Mouse (Mus musculus) heart, embryonic 15.5 days (tissue): ENCODE measurements around the gene 1700123O20Rik. TPM values are rescaled to one million over a fixed set of nuclear protein-coding genes. Genes with fewer than 3 reads are reported as not detected.

Source experiments
- ATAC-seq: fragments of 200-750 bp; cut with Nextera tagmentation; replicated peaks from 2 replicates; pipeline ENCODE4 v1.8.0; 2017; ENCODE audit warnings: low read depth, moderate TSS enrichment; ENCODE audit not compliant: insufficient number of reproducible peaks, insufficient read depth, low FRiP score
- H3K27ac ChIP-seq: fragments of 300-500 bp; sonication (generic); 2 replicates; pipeline ENCODE4 v1.5.1; 2015; ENCODE audit warnings: mild to moderate bottlenecking, inconsistent platforms
- H3K27me3 ChIP-seq: fragments of 300-500 bp; sonication (generic); 2 replicates; pipeline ENCODE4 v1.6.1; 2015; ENCODE audit warnings: inconsistent platforms
- H3K36me3 ChIP-seq: fragments of 300-500 bp; sonication (generic); 2 replicates; pipeline ENCODE4 v1.6.1; 2015; ENCODE audit warnings: mild to moderate bottlenecking, inconsistent platforms
- H3K4me1 ChIP-seq: fragments of 300-500 bp; sonication (generic); replicated peaks from 2 replicates; pipeline ENCODE4 v1.6.1; 2015; ENCODE audit warnings: inconsistent platforms
- H3K4me2 ChIP-seq: fragments of 300-500 bp; sonication (generic); 2 replicates; pipeline ENCODE4 v1.6.1; 2015; ENCODE audit warnings: inconsistent platforms, mild to moderate bottlenecking, moderate library complexity
- H3K4me3 ChIP-seq: fragments of 300-500 bp; sonication (generic); 2 replicates; pipeline ENCODE4 v1.5.1; 2015; ENCODE audit warnings: mild to moderate bottlenecking, inconsistent platforms
- H3K9ac ChIP-seq: fragments of 300-500 bp; sonication (generic); 2 replicates; pipeline ENCODE4 v1.6.1; 2015; ENCODE audit warnings: mild to moderate bottlenecking, inconsistent platforms
- H3K9me3 ChIP-seq: fragments of 300-500 bp; sonication (generic); replicated peaks from 2 replicates; pipeline ENCODE4 v1.6.1; 2016; ENCODE audit warnings: inconsistent platforms
- WGBS: fragments of 180-500 bp; shearing (Covaris S2); methylation state at CpG from one replicate; pipeline ENCODE4 v1.1.7; 2015; ENCODE audit warnings: mixed read lengths; 5-methylcytosine and 5-hydroxymethylcytosine counted together
- polyA plus RNA-seq: library from polyadenylated mRNA; unstranded; fragments of >200 nt; fragmentation: Nextera tagmentation; extraction: Ambion mirVana; gene quantifications from 2 replicates; pipeline ENCODE4 v1.2.1, GENCODE M21; 2015

The 1700123O20Rik gene
- polyA plus RNA-seq, 1 experiment from 2014 or later: 40.7 TPM

DNA sequence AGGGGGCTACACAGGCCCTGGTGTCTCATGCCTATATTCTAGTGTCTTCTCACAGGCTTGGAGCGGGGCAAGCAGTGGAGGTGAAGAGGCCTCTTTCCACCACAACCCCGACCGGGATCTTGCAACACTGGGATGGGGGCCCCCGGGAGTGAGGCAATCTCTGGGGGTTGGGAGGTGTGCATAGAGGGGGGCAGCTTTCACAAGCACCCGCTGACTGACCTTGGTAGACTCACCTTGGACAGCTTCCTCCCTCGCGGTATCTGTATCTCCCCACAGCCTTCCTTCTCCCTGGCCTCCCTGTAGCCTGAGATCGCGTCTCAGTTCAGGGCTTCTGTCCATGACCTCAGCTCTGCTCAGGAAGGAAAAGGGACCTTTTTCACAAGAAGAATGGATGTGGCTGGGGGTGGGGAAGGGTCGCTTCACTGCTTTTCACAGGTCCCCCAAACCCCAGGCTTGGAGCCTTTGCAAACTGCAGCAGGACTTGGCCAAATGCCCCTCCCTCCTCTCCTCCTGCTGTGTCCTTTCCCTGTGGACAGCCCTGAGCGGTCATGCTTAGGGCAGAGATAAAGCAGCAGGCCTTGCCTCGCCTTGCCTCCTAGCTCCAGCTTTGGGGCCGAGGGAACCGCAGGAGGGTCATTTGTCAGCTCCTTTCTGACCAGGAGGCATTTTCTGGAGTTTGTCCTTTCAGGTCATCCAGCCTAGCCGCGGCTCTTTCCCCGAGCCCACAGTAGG is 20.7 kb downstream of the 1700123O20Rik start:
- ATAC-seq: no peak
- Histone ChIP-seq H3K4me2 (peak overlapping the region; percentile 17; the same call in 1 of the 2 replicates), H3K9me3 (no peaks in the 10 kb centered on the region), H3K4me3 (no peak overlapping the region), H3K9ac (no peak overlapping the region), H3K4me1 (peaks cover 22% of the 10 kb centered on the region), H3K27ac (peak overlapping the region; percentile 31), H3K36me3 (no peaks in the 10 kb centered on the region), H3K27me3 (no peaks in the 10 kb centered on the region)
- WGBS: 27% methylated on average over 17 of the region's 17 CpGs

GRCm38 (mm10) chr14:54709054-54709453 is 23.0 kb downstream of the 1700123O20Rik start:
- Histone ChIP-seq H3K4me3 (no peak overlapping the region), H3K27me3 (no peaks in the 10 kb centered on the region), H3K36me3 (no peaks in the 10 kb centered on the region), H3K4me2 (no peak overlapping the region), H3K9me3 (no peaks in the 10 kb centered on the region), H3K9ac (no peak overlapping the region), H3K27ac (no peak overlapping the region), H3K4me1 (peaks cover 30% of the 10 kb centered on the region)
- 73% methylated on average over 9 of the region's 9 CpGs for WGBS
- ATAC-seq: no peak

DNA sequence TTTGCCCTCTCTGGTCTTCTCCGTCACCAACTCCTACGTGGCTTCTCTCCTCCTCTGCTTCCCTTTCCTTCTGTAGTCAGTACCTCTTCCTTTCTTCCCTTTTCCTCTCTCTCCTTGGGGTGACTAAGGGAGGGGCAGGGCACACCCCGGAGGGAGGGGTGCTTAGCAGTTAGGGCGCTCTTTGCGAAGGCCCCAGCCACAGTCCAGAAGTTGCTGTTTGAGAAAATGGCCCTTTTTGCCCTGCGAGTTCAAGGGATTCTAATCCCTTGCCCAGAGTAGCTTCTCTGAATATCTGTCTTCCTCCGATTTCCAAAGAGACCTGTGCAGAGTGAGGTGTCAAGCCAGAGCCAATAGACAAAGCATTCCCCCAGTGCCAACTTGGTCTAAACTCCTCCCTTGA is 26.1 kb downstream of the 1700123O20Rik start, which contains the start of gene Cebpe:
Cebpe (minus strand) TSS at position 101 of the 400 bp plus-strand sequence.
- 85% methylated on average over 7 of the region's 7 CpGs for WGBS
- Histone ChIP-seq H3K4me3 (no peak within 1 kb of the TSS), H3K4me1 (peaks cover 23% of the 10 kb centered on the region), H3K36me3 (no peaks in the 10 kb centered on the region), H3K9me3 (no peaks in the 10 kb centered on the region), H3K9ac (no peak within 1 kb of the TSS), H3K27me3 (no peaks in the 10 kb centered on the region), H3K27ac (no peak within 1 kb of the TSS), H3K4me2 (no peak within 1 kb of the TSS)
- no peak for ATAC-seq

- no peaks in the 10 kb centered on the region for H3K27me3 ChIP-seq
- no peak for ATAC-seq
- H3K9me3 ChIP-seq: no peaks in the 10 kb centered on the region
- H3K36me3 ChIP-seq: no peaks in the 10 kb centered on the region
- H3K27ac ChIP-seq: no peak overlapping the region
- H3K4me2 ChIP-seq: no peak overlapping the region
- no peak overlapping the region for H3K9ac ChIP-seq
- no peak overlapping the region for H3K4me3 ChIP-seq
- 62% methylated on average over 8 of the region's 8 CpGs for whole genome bisulfite sequencing
- peaks cover 18% of the 10 kb centered on the region for H3K4me1 ChIP-seq
These were observed 26.8 kb downstream of the 1700123O20Rik start for GRCm38 (mm10) chr14:54712861-54713260.

GRCm38 (mm10) chr14:54714121-54714520 is 28.1 kb downstream of the 1700123O20Rik start:
- 0 out of 2 replicates have a peak, but pooled peaks have one; percentile 19 for ATAC-seq
- Histone ChIP-seq H3K9ac (no peak overlapping the region), H3K9me3 (no peaks in the 10 kb centered on the region), H3K36me3 (no peaks in the 10 kb centered on the region), H3K4me1 (peaks cover 18% of the 10 kb centered on the region), H3K4me3 (peak overlapping the region; percentile 36), H3K27me3 (no peaks in the 10 kb centered on the region), H3K27ac (no peak overlapping the region), H3K4me2 (peak overlapping the region; percentile 74)
- WGBS: under 1% methylated on average over 13 of the region's 13 CpGs

DNA sequence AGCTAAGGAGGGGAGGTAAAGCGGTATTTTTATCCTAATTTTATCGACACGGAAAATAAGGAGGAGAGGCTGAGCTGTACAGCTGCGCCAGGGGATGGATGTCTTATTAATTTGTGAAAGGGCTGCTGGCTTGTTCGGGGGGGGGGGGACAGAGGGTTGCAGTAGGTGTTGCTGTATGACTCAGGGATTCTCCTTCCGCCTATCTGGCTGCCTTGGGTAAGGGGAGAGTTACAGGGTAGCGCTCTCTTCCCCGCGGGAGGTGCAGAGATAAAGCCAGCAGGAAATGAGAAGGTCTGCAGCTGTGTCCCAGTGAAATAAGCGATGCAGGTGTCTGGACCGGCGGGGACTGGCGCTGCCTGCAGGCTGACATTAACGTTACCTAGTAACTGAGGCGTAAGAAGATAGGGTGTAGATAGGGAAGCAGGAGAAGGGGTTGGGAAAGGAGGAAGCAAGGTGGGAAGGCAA is 28.6 kb downstream of the 1700123O20Rik start:
- H3K9ac ChIP-seq: no peak overlapping the region; the same call in 1 of the 2 replicates
- ATAC-seq: no peak
- WGBS: 2% methylated on average over 15 of the region's 15 CpGs

DNA sequence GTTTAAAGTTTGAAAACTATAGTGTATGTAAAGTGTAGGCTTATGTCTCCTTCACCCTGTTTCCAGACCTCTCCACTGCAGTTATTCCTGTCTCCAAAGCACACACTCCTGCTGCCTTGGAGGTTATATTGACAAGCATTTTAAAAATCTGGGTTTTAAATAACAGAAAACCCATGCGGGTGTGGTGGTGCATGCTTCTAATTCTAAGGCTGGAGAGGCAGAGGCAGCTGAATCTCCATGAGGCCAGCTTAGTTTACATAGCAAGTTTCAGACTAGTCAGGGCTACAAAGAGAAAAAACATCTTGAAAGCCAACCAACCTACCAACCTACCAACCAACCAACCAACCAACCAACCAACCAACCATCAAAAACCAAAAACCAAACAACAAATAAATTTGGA is 29.4 kb downstream of the 1700123O20Rik start:
- Histone ChIP-seq H3K9me3 (no peaks in the 10 kb centered on the region), H3K4me3 (no peak overlapping the region), H3K27ac (no peak overlapping the region), H3K4me1 (peaks cover 18% of the 10 kb centered on the region), H3K4me2 (no peak overlapping the region), H3K9ac (no peak overlapping the region), H3K36me3 (no peaks in the 10 kb centered on the region), H3K27me3 (no peaks in the 10 kb centered on the region)
- no peak for ATAC-seq
- WGBS: 67% methylated on average over 1 of the region's 1 CpGs

More for the DNA sequence above, 28.6 kb downstream of the 1700123O20Rik start:
- Histone ChIP-seq H3K27ac (no peak overlapping the region), H3K27me3 (no peaks in the 10 kb centered on the region), H3K36me3 (no peaks in the 10 kb centered on the region), H3K4me3 (peak overlapping the region; percentile 36), H3K4me1 (peaks cover 18% of the 10 kb centered on the region), H3K4me2 (peak overlapping the region; percentile 74), H3K9me3 (no peaks in the 10 kb centered on the region)

DNA sequence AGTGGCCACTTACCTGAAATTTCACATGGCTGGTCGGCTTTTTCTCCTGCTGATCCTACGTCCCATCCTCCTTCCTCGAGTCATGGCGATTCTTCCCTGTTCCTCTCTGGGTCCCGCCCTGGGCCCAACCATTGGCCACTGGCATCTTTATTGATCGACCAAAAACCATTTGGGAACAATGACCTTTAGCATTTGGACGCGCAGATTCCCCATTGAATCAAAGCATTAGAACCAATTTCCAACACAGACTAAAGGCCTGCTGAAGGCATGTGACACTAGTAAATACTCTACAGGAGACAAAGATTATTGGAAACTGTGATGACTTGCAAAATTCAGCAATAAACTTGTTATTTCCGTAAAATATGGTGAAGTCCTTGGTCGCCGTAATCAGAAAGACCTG is 34.0 kb downstream of the 1700123O20Rik start:
- Histone ChIP-seq H3K36me3 (no peaks in the 10 kb centered on the region), H3K27ac (no peak overlapping the region), H3K9me3 (no peaks in the 10 kb centered on the region), H3K4me3 (no peak overlapping the region), H3K4me2 (no peak overlapping the region), H3K9ac (no peak overlapping the region), H3K27me3 (no peaks in the 10 kb centered on the region), H3K4me1 (peaks cover 2% of the 10 kb centered on the region; the same call in 1 of the 2 replicates)
- ATAC-seq: no peak
- 93% methylated on average over 11 of the region's 11 CpGs for WGBS

DNA sequence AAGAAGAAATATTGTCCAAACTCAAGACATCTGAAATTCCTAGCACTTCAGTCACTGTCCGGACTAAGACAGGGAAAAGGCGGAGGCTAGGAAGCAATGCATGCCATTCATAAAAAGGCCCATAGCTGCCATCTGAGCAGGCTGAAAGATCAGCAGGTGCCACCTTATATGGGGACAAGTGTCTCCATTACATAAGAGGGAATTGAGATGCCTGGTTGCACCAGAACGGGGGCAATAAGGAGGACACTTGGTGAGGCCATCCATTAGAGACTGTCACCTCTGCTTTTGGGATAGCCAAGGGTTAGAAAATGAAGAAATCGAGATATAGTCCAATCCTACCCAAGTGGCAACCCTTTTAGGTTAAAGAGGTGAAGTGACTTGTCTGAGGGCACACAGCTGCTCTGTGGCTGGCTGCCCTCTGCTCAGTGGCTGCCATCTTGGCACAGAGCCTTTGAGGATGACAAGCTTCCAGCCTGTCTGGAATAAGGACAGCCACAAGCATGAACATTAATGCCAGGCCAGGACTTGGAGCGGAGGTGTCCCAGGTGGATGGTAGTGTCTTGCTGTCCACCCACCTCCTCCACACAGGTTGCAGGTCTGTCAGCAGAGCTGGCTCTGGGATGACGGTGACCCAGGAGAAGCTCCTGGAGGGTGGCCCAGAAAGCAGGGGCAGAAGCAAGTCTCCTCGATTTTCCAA is 34.8 kb downstream of the 1700123O20Rik start:
- WGBS: 79% methylated on average over 7 of the region's 7 CpGs
- H3K9ac ChIP-seq: no peak overlapping the region
- H3K4me3 ChIP-seq: no peak overlapping the region
- no peak overlapping the region for H3K27ac ChIP-seq
- H3K9me3 ChIP-seq: no peaks in the 10 kb centered on the region
- no peak for ATAC-seq
- H3K36me3 ChIP-seq: no peaks in the 10 kb centered on the region
- H3K4me1 ChIP-seq: no peaks in the 10 kb centered on the region
- H3K27me3 ChIP-seq: no peaks in the 10 kb centered on the region
- no peak overlapping the region for H3K4me2 ChIP-seq

DNA sequence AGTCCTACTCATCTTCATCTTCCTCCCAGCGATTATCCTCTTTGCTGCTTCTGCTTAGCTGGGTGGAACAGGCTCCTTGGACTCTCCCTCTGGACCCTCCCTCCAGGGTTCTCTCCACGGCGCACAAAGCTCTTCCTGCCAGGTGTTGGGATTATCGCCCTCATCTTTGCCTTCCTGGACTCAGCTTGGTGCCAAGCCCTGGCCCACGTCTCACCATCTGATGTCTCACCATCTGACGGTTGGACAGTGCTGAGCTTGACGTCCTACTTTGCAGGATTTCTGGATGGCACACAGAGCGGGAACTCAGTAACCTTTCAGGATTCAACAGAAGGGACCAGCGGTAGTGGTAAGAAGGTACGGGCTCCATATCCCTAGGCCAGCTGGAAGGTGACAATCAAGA is 35.7 kb downstream of the 1700123O20Rik start:
- Histone ChIP-seq H3K9ac (no peak overlapping the region), H3K27me3 (no peaks in the 10 kb centered on the region), H3K4me1 (no peaks in the 10 kb centered on the region), H3K4me3 (no peak overlapping the region), H3K27ac (no peak overlapping the region), H3K4me2 (no peak overlapping the region), H3K36me3 (no peaks in the 10 kb centered on the region), H3K9me3 (no peaks in the 10 kb centered on the region)
- WGBS: 80% methylated on average over 10 of the region's 10 CpGs
- no peak for ATAC-seq

- no peak overlapping the region for H3K9ac ChIP-seq
- no peaks in the 10 kb centered on the region for H3K9me3 ChIP-seq
- no peaks in the 10 kb centered on the region for H3K27me3 ChIP-seq
- H3K27ac ChIP-seq: no peak overlapping the region
- ATAC-seq: no peak
- WGBS: 61% methylated on average over 6 of the region's 6 CpGs
- no peaks in the 10 kb centered on the region for H3K36me3 ChIP-seq
- H3K4me3 ChIP-seq: no peak overlapping the region
- H3K4me1 ChIP-seq: no peaks in the 10 kb centered on the region
- H3K4me2 ChIP-seq: no peak overlapping the region
These were observed 38.0 kb downstream of the 1700123O20Rik start for GRCm38 (mm10) chr14:54724049-54724448.
